Mouse (Mus musculus) testis, adult 2 months (tissue): Measurements from ENCODE around the gene Kif2a. TPM values are rescaled to one million over a fixed set of nuclear protein-coding genes. Genes with fewer than 3 reads are reported as not detected.

Source experiments
- H3K27ac ChIP-seq: fragments of 200-500 bp; 2 replicates; pipeline ENCODE4 v1.5.1; 2012; ENCODE audit warnings: low read depth, low read length; ENCODE audit not compliant: control insufficient read depth, insufficient read depth
- H3K27me3 ChIP-seq: fragments of 200-500 bp; 2 replicates; pipeline ENCODE4 v1.6.1; 2012; ENCODE audit warnings: mild to moderate bottlenecking, low read length, moderate library complexity; ENCODE audit not compliant: control insufficient read depth, insufficient read depth
- H3K36me3 ChIP-seq: fragments of 200-500 bp; 2 replicates; pipeline ENCODE4 v1.6.1; 2012; ENCODE audit warnings: mild to moderate bottlenecking, low read length; ENCODE audit not compliant: control insufficient read depth, insufficient read depth
- H3K4me1 ChIP-seq: fragments of 200-500 bp; 2 replicates; pipeline ENCODE4 v1.6.1; 2012; ENCODE audit warnings: low read length; ENCODE audit not compliant: control insufficient read depth, insufficient read depth
- H3K4me3 ChIP-seq: fragments of 200-500 bp; 2 replicates; pipeline ENCODE4 v1.5.1; 2012; ENCODE audit warnings: low read depth, mild to moderate bottlenecking, low read length, moderate library complexity, mixed read lengths; ENCODE audit not compliant: control insufficient read depth
- CTCF ChIP-seq: fragments of 200-500 bp; IDR thresholded peaks from 2 replicates; pipeline ENCODE4 v1.5.1; 2012; ENCODE audit warnings: low read depth, mild to moderate bottlenecking, inconsistent platforms, low read length, moderate library complexity; ENCODE audit not compliant: control insufficient read depth, insufficient read depth, insufficient replicate concordance
- POLR2A ChIP-seq: fragments of 200-500 bp; IDR thresholded peaks from 2 replicates; pipeline ENCODE4 v1.6.1; 2012; ENCODE audit warnings: low read depth, mild to moderate bottlenecking, inconsistent platforms, low read length, moderate library complexity; ENCODE audit not compliant: control insufficient read depth
- polyA plus RNA-seq: library from polyadenylated mRNA; depleted of rRNA; stranded (reverse); fragments of >200 nt; gene quantifications from 2 replicates; pipeline ENCODE4 v1.2.3, GENCODE M21; 2012; rRNA removed

The Kif2a gene
- 48.7 and 54.9 TPM in 2 replicates for polyA plus RNA-seq

DNA sequence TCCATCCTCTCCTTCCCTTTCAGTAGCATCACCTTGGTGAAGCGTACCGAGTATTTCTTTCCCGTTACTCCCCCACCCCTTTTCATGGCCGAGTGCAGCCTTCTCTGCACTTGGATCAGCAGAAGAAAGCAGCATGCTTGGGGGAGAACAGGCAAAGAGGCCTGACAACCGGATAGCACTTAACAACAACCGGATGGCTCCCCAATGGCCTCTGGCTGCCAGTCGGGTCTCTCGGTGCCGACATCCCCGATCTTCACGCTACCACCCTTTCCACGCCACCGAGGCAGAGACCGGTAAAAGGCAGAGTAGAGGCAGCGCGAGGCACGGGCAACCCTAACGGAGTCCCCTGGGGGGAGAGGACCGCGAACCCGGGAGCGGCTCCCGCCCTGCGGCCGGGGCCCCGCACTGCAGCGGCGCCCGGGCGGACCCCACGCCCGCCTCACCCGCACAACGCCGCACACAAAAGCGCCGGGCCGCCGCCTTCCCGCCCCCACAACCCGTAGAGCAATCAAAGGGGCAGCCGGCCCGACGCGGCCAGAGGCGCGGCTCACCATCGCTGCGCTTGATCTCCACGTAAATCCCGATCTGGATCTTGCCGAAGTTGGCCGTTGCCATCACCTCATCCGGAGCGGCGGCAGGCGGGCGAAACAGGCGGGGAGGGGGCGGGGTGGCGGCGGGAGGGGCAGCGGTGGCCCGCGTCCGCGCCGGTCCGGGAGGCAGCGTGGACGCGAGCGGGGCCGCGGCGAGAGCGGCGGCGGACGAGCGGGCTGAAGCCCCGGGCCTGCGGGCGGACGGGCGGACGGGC lies at the start of gene Kif2a:
Gene Kif2a, minus strand, starts transcription at position 666 of the 805 bp plus-strand sequence.
- Histone ChIP-seq H3K27ac (peak within 1 kb of the TSS; percentile 85), H3K27me3 (no peaks in the 10 kb centered on the region), H3K4me3 (peak within 1 kb of the TSS; percentile 98), H3K4me1 (peaks cover 3% of the 10 kb centered on the region), H3K36me3 (no peaks in the 10 kb centered on the region; the same call in 1 of the 2 replicates)
- TF ChIP-seq POLR2A (peak; percentile 31; the same call in 1 of the 2 replicates), CTCF (no peak)

DNA sequence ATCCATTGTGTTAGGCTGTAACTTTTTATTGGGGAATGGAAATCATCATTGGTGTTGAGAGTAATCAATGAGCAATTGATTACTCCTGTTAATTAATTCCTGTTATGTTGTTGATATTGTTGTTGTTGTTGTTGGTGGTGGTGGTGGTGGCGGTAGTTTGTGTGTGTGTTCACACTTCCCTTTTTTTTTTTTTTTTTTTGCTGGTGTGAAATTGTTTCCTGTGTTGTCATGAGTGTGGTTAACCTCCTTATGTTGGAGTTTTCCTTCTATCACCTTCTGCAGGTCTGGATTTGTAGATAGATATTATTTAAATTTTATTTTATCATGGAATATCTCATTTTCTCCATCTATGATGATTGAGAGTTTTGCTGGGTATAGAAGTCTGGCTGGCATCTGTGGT lies 47.1 kb upstream of the Kif2a start:
- peaks cover 4% of the 10 kb centered on the region for H3K4me1 ChIP-seq
- no peak overlapping the region for H3K4me3 ChIP-seq
- no peak for TF ChIP-seq POLR2A
- no peak for TF ChIP-seq CTCF
- H3K27ac ChIP-seq, result no peak overlapping the region
- H3K36me3 ChIP-seq, result no peaks in the 10 kb centered on the region
- no peaks in the 10 kb centered on the region for H3K27me3 ChIP-seq

GRCm38 (mm10) chr13:107065098-107065855 lies 43.4 kb upstream of the Kif2a start:
- Histone ChIP-seq H3K27ac (no peak overlapping the region), H3K4me3 (no peak overlapping the region), H3K27me3 (no peaks in the 10 kb centered on the region), H3K36me3 (no peaks in the 10 kb centered on the region), H3K4me1 (no peaks in the 10 kb centered on the region)
- no peak for TF ChIP-seq POLR2A

DNA sequence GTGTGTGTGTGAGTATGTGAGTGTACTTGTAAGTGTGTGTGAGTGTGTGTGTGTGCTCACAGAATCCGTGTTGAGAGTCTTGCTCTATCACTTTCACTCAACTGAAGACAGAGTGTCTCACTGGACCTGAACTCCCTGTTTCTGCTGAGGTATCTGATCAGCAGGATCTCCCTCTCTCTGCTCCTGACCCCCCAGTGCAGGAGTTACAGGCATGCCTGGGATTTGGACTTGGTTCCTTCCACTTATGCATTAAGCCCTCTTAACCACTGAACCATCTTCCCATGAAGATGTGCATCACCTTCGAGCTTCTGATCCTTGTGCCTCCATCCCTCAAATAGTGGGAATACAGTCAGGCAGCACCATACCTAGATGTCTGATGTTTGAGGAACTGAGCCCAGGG lies 42.3 kb upstream of the Kif2a start:
- H3K4me3 ChIP-seq, result no peak overlapping the region
- TF ChIP-seq CTCF (no peak), POLR2A (no peak)

GRCm38 (mm10) chr13:107063115-107063807 lies 41.3 kb upstream of the Kif2a start:
- TF ChIP-seq POLR2A, result no peak
- TF ChIP-seq CTCF, result no peak
- Histone ChIP-seq H3K27me3 (no peaks in the 10 kb centered on the region), H3K4me1 (no peaks in the 10 kb centered on the region), H3K27ac (no peak overlapping the region), H3K36me3 (no peaks in the 10 kb centered on the region), H3K4me3 (no peak overlapping the region)

More for the DNA sequence above, 42.3 kb upstream of the Kif2a start:
- Histone ChIP-seq H3K27ac (no peak overlapping the region), H3K27me3 (no peaks in the 10 kb centered on the region), H3K4me1 (no peaks in the 10 kb centered on the region), H3K36me3 (no peaks in the 10 kb centered on the region)

DNA sequence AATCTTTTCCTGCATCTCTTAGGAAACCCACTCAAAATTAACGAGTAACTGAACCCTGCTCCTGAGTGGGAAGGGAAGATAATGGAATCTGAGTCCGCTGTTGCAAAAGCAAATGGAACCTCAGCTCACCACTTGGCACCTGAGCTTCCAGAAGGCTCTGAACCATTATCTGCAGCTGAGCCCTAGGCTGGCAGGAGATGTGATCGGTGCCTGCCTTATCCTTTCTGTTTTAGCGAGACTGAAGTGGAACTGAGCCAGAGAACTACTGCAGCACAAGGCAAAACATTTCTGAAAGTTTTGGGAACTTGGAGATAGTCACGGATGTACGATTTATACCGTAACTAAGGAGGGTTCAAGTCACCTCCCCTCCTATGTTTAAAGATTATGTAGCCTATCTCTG lies 38.2 kb upstream of the Kif2a start:
- TF ChIP-seq CTCF, result no peak
- TF ChIP-seq POLR2A, result no peak
- no peaks in the 10 kb centered on the region for H3K36me3 ChIP-seq
- H3K27me3 ChIP-seq, result no peaks in the 10 kb centered on the region

GRCm38 (mm10) chr13:107059460-107059859 lies 37.5 kb upstream of the Kif2a start:
- TF ChIP-seq POLR2A (no peak), CTCF (no peak)
- Histone ChIP-seq H3K4me3 (no peak overlapping the region), H3K27me3 (no peaks in the 10 kb centered on the region), H3K27ac (no peak overlapping the region), H3K36me3 (no peaks in the 10 kb centered on the region), H3K4me1 (no peaks in the 10 kb centered on the region)

More for the DNA sequence above, 38.2 kb upstream of the Kif2a start:
- no peak overlapping the region for H3K27ac ChIP-seq
- no peak overlapping the region for H3K4me3 ChIP-seq
- H3K4me1 ChIP-seq, result no peaks in the 10 kb centered on the region
